Mouse (Mus musculus) heart, postnatal 0 days (tissue): ENCODE data around the gene Neu2.

Experiments
- CTCF ChIP-seq: IDR thresholded peaks from 2 replicates; pipeline ENCODE4 v1.5.1; 2016; ENCODE audit warnings: antibody characterized with exemption, control low read depth, low read depth
- EP300 ChIP-seq: IDR thresholded peaks from 2 replicates; pipeline ENCODE4 v1.6.1; 2016; ENCODE audit warnings: antibody characterized with exemption, low read depth

DNA sequence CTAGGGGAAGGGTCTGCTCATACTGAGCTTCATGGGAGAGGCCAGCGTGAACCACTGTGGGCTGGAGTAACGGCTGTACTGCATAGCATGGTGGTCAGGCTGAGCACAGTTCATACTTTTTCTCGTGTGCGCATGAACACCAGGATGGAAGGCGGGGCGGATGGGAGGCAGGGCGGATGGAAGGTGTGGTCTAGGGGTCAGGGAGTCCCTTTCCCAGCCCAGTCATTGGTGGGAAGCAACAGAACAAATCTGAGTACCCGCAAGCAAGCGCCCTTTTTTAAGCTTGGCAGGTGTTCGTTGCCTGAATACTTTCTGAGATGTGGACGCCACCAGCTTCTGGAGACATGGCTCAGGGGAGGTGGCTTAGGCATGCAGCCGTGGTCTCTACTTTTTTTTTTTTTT, 127.0 kb downstream of the Neu2 start:
- TF ChIP-seq CTCF (no peak), EP300 (no peak)
